Mouse (Mus musculus) spleen, postnatal 4 days (tissue): Measurements from ENCODE around the gene Slc44a2.

Experiments used
- DNase-seq, 2 experiments: peaks; one replicate each; pipeline ENCODE4 v3.0.0; 2022; ENCODE audit warnings: low spot score in 2 of 2

Slc44a2 gene

GRCm38 (mm10) chr9:21333523-21333922 is 13.0 kb downstream of the Slc44a2 start:
- no peak for DNase-seq

- no peak for DNase-seq
These were observed 14.2 kb downstream of the Slc44a2 start for GRCm38 (mm10) chr9:21334747-21335146.

- DNase-seq = no peak
These were observed 14.9 kb downstream of the Slc44a2 start for GRCm38 (mm10) chr9:21335391-21335790.

GRCm38 (mm10) chr9:21336491-21336890 is 16.0 kb downstream of the Slc44a2 start:
- no peak for DNase-seq

- no peak for DNase-seq
These were observed 17.2 kb downstream of the Slc44a2 start for GRCm38 (mm10) chr9:21337652-21338051.

GRCm38 (mm10) chr9:21340411-21340810 is 19.9 kb downstream of the Slc44a2 start:
- DNase-seq = no peak

GRCm38 (mm10) chr9:21346627-21347365 is 26.3 kb downstream of the Slc44a2 start:
- no peak for DNase-seq

GRCm38 (mm10) chr9:21348152-21348551 is 27.7 kb downstream of the Slc44a2 start:
- no peak for DNase-seq

GRCm38 (mm10) chr9:21351178-21351577 is 30.7 kb downstream of the Slc44a2 start:
- DNase-seq = no peak

- DNase-seq = no peak
These were observed 31.3 kb downstream of the Slc44a2 start for GRCm38 (mm10) chr9:21351702-21352377.

- no peak for DNase-seq
These were observed 32.2 kb downstream of the Slc44a2 start for GRCm38 (mm10) chr9:21352463-21353372.

- no peak for DNase-seq
These were observed 32.8 kb downstream of the Slc44a2 start for GRCm38 (mm10) chr9:21353373-21353686.

GRCm38 (mm10) chr9:21354796-21355195 is 34.3 kb downstream of the Slc44a2 start:
- DNase-seq = no peak

GRCm38 (mm10) chr9:21356981-21357718 is 36.7 kb downstream of the Slc44a2 start:
- peak; percentile 64 to 85 for DNase-seq

GRCm38 (mm10) chr9:21366541-21367220 is 46.2 kb downstream of the Slc44a2 start:
- peak; percentile 77 to 91 for DNase-seq

- DNase-seq = peak; percentile 99
These were observed 47.0 kb downstream of the Slc44a2 start, which contains the start of gene Ilf3 for GRCm38 (mm10) chr9:21367357-21368111. Gene Ilf3 (plus strand): TSS chr9:21367871.

- DNase-seq = peak; percentile 80 to 93
These were observed 47.7 kb downstream of the Slc44a2 start for GRCm38 (mm10) chr9:21368131-21368584.

GRCm38 (mm10) chr9:21369080-21369479 is 48.6 kb downstream of the Slc44a2 start:
- no peak for DNase-seq

GRCm38 (mm10) chr9:21370876-21371275 is 50.4 kb downstream of the Slc44a2 start:
- DNase-seq = no peak

GRCm38 (mm10) chr9:21372508-21372907 is 52.0 kb downstream of the Slc44a2 start:
- no peak for DNase-seq
